Comparison of ENCODE assay signal across 9 mouse cellular contexts in the genomic region with DNA sequence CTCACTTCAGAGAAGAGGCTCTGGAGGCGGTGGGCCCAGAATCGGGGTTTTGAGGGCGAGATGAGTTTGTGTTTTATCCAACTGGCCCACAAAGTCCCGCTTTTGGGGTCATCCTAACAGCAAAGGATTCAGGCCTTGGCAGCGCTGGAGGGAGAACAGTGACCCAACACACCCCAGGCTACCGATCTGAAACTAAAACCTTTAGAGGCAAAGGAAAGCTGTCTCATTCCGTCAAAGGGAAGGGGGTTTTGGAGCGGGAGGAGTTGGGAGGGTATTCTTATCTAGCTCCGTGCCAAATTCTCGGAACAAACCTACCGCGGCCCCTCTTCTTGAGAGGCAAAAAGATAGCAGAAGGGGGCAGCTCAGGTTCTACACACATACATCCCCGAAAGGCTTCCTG.
DNase-seq lines count a peak whose midpoint lies in the region; ATAC-seq and TF ChIP-seq lines count a peak whose summit lies in the region.
"Had no signal": no experiment of that assay in that cellular context is flagged by ENCODE, and none has a peak within 500 bp of the region (broad histone marks: within the 10 kb centered on the region; RNA-seq: fewer than 3 reads in every experiment).

No protein-coding gene starts in this region.

- H3K27me3 ChIP-seq in G1E (ENCODE audit: insufficient read depth, low read length): peaks cover 69% of the 10 kb centered on the region
- peaks cover 61% of the 10 kb centered on the region for H3K27me3 ChIP-seq in hindbrain, embryonic 13.5 days
- peaks cover 91% of the 10 kb centered on the region for H3K27me3 ChIP-seq in midbrain, embryonic 10.5 days (ENCODE audit: low read depth, poor library complexity, severe bottlenecking)

- TF ChIP-seq CTCF in gastrocnemius, adult 2 months (IDR thresholded peaks at IDR 0.05): no peak
- no peak for TF ChIP-seq CTCF in G1E (IDR thresholded peaks at IDR 0.05; ENCODE audit: low read depth, low read length)

- no peak for ATAC-seq in G1E (ENCODE audit: extremely low read depth, insufficient number of reproducible peaks, low FRiP score, poor library complexity, severe bottlenecking)
- ATAC-seq in hindbrain, embryonic 13.5 days (ENCODE audit: low FRiP score): no peak

- H3K9me3 ChIP-seq in G1E (replicated peaks): no peaks in the 10 kb centered on the region
- no peaks in the 10 kb centered on the region for H3K9me3 ChIP-seq in hindbrain, embryonic 13.5 days
- H3K9me3 ChIP-seq in midbrain, embryonic 10.5 days (replicated peaks): no peaks in the 10 kb centered on the region

- intact Hi-C loops in gastrocnemius, adult 2 months (cut with DNase I): loop anchor here (5.0 kb wide), 1 partner anchor 83 kb away; no protein-coding TSS in a partner anchor

- DNase-seq in gastrocnemius, adult 2 months: no peak
- DNase-seq in gastrocnemius, postnatal 10 days: no peak
- DNase-seq in G1E (ENCODE audit: low spot score): no peak
- DNase-seq in midbrain, embryonic 10.5 days (ENCODE audit: low spot score): no peak
- DNase-seq in embryo, embryonic 9.5 days (ENCODE audit: extremely low spot score): no peak
- no peak for DNase-seq in urinary bladder, postnatal 36 days (ENCODE audit: low spot score in 2 of 2)
- no peak for DNase-seq in frontal cortex, postnatal 14 days (ENCODE audit: low spot score in 2 of 2)
- DNase-seq: thymus, postnatal 36 days had no signal

- H3K4me1 ChIP-seq in G1E (ENCODE audit: insufficient read depth, low read depth, low read length): peaks cover 33% of the 10 kb centered on the region
- H3K4me1 ChIP-seq in hindbrain, embryonic 13.5 days (replicated peaks): peaks cover 28% of the 10 kb centered on the region
- peaks cover 76% of the 10 kb centered on the region for H3K4me1 ChIP-seq in midbrain, embryonic 10.5 days

- peak overlapping the region; percentile 97 for H3K4me3 ChIP-seq in gastrocnemius, adult 2 months
- H3K4me3 ChIP-seq in G1E (ENCODE audit: low read depth, low read length): peak overlapping the region; percentile 59; the same call in 1 of the 2 replicates
- peak overlapping the region; percentile 71; the same call in 1 of the 2 replicates for H3K4me3 ChIP-seq in hindbrain, embryonic 13.5 days
- peak overlapping the region; percentile 90 for H3K4me3 ChIP-seq in midbrain, embryonic 10.5 days

- H3K9ac ChIP-seq in hindbrain, embryonic 13.5 days: no peak overlapping the region

- H3K4me2 ChIP-seq in hindbrain, embryonic 13.5 days: peak overlapping the region; percentile 99; the same call in 1 of the 2 replicates

- whole genome bisulfite sequencing in hindbrain, embryonic 13.5 days: 15% methylated on average over 13 of the region's 13 CpGs
- WGBS in midbrain, embryonic 10.5 days: 9% methylated on average over 13 of the region's 13 CpGs

- H3K36me3 ChIP-seq in G1E (replicated peaks): no peaks in the 10 kb centered on the region
- no peaks in the 10 kb centered on the region for H3K36me3 ChIP-seq in hindbrain, embryonic 13.5 days
- H3K36me3 ChIP-seq in midbrain, embryonic 10.5 days: no peaks in the 10 kb centered on the region

- H3K27ac ChIP-seq in gastrocnemius, adult 2 months: peak overlapping the region; percentile 92
- H3K27ac ChIP-seq in hindbrain, embryonic 13.5 days: no peak overlapping the region
- no peak overlapping the region for H3K27ac ChIP-seq in midbrain, embryonic 10.5 days (replicated peaks)
